Mouse (Mus musculus): ENCODE data around the gene Gng12.
"Not testable (repeated sequence)": the region's sequence is repeated elsewhere in the genome, so short reads cannot be mapped to it uniquely, and the experiment has no call there.

The Gng12 gene

GRCm38 (mm10) chr6:66953951-66954519 is 57.8 kb downstream of the Gng12 start:
- DNase-seq (ENCODE audit: extremely low spot score, low read depth, low spot score): no peak

DNA sequence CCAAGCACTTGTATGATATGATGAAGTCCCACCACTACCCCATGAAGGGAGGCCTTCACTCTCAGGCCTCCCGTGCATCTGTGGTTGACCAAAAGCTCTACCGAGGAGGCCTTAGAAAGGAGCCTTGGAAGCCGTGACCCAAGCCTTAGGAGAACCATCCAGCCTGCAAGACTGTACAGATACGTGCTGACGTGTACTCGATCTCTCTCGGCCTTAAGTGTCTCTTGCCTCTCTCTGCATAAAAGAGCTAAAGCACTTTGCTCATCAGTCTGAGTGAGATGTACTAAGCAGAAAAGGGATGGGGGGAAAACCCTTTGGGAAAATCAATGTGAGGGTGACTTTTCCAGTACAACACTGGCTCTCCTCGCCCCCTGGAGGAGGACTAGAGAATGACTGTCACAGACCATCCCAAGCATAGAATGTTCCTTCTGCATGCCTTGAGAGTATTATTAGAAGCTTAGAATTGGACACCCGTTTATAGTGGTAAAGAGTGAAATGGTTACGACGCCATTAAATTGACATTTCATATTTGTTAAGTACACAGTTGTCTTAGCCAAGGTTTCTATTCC is 59.0 kb downstream of the Gng12 start:
- no peak for DNase-seq (ENCODE audit: extremely low spot score, low read depth, low spot score)

DNA sequence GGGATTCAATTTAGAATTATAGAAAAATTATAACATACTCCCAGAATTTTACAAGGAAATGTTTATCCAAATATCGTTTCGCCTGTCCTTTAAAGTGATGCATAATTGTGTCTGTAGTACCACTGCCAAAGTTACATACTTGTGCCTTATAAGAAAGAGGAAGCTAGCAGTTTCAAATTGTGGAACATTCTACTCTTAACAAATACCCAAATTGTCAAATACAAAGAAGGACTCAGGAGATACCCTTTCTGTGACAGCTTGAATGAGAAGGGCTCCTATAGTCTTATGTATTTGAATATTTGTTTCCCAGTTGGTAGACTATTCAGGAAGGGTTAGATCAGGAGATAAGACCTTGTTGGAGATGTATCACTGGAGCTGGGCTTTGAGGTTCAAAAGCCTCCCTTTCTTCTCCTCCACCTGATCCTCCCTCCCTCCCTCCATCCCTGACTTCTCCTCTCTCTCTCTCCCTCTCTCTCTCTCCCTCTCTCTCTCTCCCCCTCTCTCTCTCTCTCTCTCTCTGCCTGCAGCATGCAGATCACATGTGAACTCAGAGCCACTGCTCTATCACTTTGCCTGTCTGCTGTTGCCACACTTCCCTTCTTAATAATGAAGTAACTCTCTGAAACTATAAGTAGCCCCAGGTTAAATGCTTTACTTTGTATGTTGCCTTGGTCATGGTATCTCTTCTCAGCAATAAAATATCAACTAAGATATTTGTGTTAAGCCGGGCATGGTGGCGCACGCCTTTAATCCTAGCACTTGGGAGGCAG is 62.5 kb downstream of the Gng12 start:
- DNase-seq (ENCODE audit: extremely low spot score, low read depth, low spot score): no peak

- DNase-seq (ENCODE audit: extremely low spot score, low read depth, low spot score): peak; percentile 33
Observed at GRCm38 (mm10) chr6:66962582-66963043, 66.4 kb downstream of the Gng12 start.

GRCm38 (mm10) chr6:66963068-66963467 is 66.9 kb downstream of the Gng12 start:
- DNase-seq (ENCODE audit: extremely low spot score, low read depth, low spot score): no peak

GRCm38 (mm10) chr6:66963651-66964050 is 67.5 kb downstream of the Gng12 start:
- DNase-seq (ENCODE audit: extremely low spot score, low read depth, low spot score): not testable (repeated sequence)

DNA sequence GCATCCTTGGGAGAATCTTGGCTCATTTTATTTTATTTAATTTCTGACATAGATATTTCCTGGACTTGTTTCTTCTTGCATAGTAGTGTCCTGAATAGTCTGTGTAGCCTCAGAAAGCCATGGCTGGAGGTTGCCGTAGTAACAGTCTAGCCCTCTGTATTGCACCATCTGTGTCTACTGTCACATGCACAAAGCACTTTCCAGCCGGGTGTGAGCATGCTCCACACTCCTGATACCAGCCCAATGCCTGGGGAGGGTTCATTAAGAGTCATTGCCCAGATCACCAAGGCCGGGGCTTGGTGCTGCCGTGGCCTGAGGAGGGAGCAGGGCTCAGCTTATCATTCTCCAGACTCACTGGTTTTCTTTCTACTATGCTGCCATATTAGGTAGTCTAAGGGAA is 68.0 kb downstream of the Gng12 start:
- no peak for DNase-seq (ENCODE audit: extremely low spot score, low read depth, low spot score)

GRCm38 (mm10) chr6:66965203-66965602 is 69.0 kb downstream of the Gng12 start:
- no peak for DNase-seq (ENCODE audit: extremely low spot score, low read depth, low spot score)

- DNase-seq (ENCODE audit: extremely low spot score, low read depth, low spot score): no peak
Observed at GRCm38 (mm10) chr6:66967788-66968187, 71.6 kb downstream of the Gng12 start.

DNA sequence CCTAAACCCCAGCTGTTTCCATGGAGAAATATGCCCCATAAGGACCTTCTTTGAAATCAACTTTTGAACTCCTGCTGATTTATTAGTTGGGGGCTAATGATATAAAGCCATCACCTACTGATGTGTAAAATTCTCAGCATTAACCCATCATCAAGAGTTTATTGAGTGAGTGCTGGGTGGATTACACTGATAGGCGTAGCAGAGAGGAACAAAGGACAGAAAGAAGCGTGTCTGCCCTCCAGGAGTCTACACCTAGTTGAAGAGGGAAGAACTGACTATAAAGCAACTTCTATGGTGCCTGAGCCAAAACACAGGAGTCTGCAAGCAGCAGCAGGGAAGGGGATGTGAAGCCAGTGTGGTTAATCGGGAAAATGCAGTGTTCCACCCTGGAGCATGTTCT is 73.2 kb downstream of the Gng12 start:
- no peak for DNase-seq (ENCODE audit: extremely low spot score, low read depth, low spot score)

DNA sequence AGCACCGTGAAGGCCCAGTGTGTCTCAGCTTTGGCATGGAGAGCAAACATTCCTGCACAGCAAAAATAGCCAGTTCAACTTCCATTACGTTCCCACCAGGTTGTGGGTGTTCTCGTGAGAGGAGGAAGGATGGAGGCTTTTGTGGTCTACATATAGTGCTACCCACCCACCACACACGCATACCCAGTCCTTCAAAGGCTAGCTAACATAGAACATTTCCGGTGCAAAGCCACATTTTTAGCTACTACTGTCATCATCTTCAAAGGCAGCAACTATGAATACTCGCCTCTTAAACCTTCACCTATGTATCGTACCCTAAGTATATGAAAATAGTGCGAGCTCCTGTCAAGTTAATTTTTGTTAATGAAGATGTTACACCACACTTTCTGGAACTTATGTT is 76.1 kb downstream of the Gng12 start:
- DNase-seq (ENCODE audit: extremely low spot score, low read depth, low spot score): no peak

DNA sequence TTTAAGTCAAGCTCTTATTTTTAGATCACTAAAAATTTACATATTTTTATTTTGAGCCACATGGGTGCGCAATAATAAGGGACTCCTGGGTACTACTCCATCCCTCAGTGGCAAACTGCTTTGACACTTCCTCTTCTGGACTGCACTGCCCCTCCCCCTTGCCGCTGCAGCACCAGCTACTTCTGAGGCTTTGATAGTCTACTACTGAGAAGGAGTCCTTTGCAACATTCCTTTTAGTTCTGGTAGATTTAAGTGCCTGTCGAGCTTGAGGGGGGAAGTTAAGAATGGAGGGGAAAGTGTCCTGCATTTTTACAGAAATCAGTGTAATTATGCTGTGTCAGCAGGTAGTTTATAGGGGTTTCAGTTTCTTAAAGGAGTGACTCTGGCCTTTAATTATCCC is 77.0 kb downstream of the Gng12 start:
- peak; percentile 31 for DNase-seq (ENCODE audit: extremely low spot score, low read depth, low spot score)

DNA sequence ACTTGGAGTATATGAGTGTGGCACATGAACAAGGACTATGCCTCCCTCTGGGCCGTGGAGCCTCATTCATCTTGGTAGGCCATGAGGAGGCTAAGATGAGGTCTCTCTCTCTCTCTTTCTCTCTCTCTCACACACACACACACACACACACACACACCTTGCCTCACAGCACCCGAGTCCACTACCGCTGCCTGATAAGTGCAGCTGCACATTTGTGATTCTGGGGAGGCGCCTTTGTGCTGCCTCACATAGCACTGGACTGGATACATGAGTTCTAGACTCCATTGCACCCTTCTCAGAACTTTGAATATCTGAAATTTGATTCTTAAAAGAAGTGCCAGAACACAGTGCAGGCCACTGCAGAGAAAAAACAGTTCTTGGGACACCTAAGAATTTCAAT is 79.3 kb downstream of the Gng12 start:
- no peak for DNase-seq (ENCODE audit: extremely low spot score, low read depth, low spot score)

GRCm38 (mm10) chr6:66979197-66979596 is 83.0 kb downstream of the Gng12 start:
- no peak for DNase-seq (ENCODE audit: extremely low spot score, low read depth, low spot score)

DNA sequence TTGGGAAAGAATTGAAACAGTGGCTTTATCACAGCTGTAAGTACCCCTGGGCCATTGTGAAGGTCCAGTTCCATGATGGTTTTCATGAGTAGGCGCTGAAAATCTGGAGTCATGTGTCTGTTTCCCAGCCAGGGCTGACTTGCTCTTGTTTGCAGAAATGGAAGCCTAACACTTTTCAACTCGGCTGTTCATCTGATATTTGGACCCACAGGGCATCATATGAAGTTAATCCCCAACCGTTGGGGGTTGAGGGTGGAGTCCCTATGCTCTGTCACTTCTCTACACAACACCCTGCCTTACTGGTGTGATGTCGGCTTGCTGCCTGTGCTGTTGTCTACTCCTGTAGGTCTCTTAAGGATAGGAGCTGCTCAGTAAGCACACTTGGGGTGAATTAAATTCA is 83.8 kb downstream of the Gng12 start:
- DNase-seq (ENCODE audit: extremely low spot score, low read depth, low spot score): no peak

- DNase-seq (ENCODE audit: extremely low spot score, low read depth, low spot score): no peak
Observed at GRCm38 (mm10) chr6:66981366-66981765, 85.2 kb downstream of the Gng12 start.

GRCm38 (mm10) chr6:66981864-66982263 is 85.7 kb downstream of the Gng12 start:
- DNase-seq (ENCODE audit: extremely low spot score, low read depth, low spot score): no peak

- DNase-seq (ENCODE audit: extremely low spot score, low read depth, low spot score): no peak
Observed at GRCm38 (mm10) chr6:66984079-66984478, 87.9 kb downstream of the Gng12 start.

DNA sequence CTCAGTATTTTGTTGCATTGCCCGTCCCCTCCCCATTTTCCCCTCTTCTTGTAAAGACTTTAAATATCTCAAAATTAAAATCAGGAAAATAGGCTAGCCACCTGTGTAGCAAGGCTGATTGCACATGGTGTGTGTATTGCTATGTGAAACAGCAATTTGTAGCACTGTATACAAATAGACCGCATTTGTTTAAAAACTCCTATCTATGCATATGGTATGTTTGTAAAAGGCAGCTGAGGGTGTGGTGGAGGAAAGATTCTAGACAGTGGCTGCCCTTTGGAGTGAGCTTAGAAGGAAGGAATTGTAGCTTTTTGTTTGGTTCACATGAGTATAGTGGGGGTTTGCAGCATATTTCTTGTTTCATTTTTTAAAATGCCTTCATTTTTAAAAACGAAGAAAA is 88.5 kb downstream of the Gng12 start:
- DNase-seq (ENCODE audit: extremely low spot score, low read depth, low spot score): no peak

DNA sequence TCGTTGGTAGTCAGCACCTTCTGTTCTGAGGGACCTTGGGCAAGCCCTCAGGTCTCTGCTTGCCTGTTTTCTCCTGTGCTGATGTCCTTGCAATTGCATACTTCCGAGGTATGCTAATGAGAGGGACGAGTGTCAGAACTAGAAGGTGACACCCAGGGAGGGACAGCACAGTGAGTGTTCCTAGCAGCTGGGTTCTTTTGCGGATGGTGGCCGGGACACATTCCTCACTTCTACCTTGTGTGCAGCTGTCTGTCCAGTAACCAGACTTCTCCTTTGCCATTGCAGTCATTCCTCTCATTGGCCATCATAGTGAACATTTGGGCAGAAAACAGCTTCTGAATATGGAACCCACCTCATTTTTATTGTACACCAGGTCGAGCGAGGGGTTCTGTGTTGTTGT is 89.3 kb downstream of the Gng12 start:
- DNase-seq (ENCODE audit: extremely low spot score, low read depth, low spot score): no peak

DNA sequence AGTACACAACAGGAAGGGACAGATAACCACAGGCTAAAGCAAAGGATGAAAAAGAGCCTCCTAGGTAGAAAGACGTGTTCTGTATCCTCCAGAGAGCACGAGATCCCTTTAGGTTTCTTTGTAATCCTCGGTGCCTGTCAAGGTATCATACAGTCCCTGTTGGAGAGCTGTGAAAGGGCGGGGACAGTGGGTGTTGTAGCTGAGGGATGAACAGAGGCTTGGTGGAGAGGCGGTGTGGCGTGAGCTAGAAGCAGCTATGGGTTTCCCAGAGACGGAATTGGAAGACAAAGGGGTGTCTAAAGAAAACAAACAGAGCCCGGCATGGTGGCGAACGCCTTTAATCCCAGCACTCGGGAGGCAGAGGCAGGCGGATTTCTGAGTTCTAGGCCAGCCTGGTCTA is 89.9 kb downstream of the Gng12 start:
- no peak for DNase-seq (ENCODE audit: extremely low spot score, low read depth, low spot score)

- DNase-seq (ENCODE audit: extremely low spot score, low read depth, low spot score): no peak
Observed at GRCm38 (mm10) chr6:66987643-66988042, 91.4 kb downstream of the Gng12 start.
